Mouse (Mus musculus): ENCODE results near the gene Sh2b3. TPM values are rescaled to one million over a fixed set of nuclear protein-coding genes. Genes with fewer than 3 reads are reported as not detected.

The Sh2b3 gene
- polyA plus RNA-seq (2012; ENCODE audit: low replicate concordance) = 156 and 416 TPM in 2 replicates

DNA sequence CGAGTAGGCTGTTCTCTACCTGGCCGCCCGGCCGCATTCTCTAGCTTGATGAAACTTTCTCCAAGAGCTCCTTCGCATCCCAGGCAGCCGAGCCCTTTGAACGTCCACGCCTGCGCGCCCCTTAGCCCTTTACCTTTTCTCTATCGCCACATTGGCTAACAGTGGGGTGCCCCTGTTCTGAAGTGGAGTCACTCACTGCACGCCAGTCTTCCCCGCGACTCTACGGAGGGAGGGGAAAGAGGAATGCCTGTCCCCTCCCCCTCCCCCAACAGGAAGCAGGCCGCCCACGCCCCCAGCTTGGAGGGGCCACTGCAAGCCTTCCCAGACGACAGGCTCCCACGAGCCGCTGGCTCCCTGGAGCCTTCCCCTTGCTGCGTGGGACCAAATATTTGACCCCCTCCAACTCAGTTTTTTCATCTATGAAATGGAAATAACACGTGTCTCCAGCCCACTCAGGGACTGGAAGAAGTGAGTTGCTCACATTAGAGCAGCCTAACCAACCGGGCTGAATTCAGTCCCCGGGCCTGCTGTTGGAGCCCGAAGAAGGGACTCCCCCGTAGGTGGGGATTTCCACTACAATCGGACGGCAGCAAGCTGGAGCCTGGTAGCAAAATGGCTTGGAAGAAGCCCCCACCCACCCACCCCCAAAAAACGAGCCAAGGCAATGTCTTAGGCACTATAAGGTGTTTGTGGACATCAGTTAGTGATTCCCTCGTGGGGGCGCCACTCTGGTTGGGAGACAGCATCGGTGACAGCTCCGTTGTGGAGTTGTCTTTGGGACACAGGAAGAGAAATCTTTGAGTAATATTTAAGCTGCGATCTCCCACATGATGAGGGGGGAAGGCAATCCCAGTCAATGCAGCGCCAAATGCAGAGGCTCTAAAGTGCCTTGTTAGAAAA, at the start of gene Sh2b3:
TSS of gene Sh2b3 (minus strand) at position 206 of the 900 bp plus-strand sequence.

DNA sequence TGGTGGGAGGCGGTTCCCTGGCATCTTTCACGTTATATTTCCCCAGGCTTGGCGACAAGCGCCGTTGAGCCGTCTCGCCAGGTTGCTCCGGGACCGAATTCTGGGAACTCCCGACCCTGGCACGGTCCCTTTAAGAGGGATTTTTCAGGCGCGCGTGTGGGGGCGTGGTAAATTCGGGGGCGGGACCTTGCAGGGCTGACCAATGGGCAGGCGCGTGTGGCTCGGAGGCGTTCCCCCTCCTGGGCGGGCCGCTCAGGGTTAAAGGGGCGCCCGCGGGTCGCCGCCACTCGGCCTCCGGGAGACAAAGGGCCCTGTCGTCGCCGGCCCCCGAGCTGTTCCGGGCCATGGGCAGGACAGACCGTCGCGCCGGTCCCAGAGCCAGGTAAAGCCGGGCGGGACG, 11.3 kb upstream of the Sh2b3 start, which contains the start of gene Pheta1:
TSS of gene Pheta1 (plus strand) at position 242 of the 400 bp plus-strand sequence.

Other genes starting within 250 kb of the Sh2b3 start
- gene Aldh2, start 243.8 kb downstream of the Sh2b3 start, polyA plus RNA-seq (2012; ENCODE audit: low replicate concordance) = 271 and 273 TPM in 2 replicates
- gene Acad12, start 218.7 kb downstream of the Sh2b3 start, polyA plus RNA-seq (2012; ENCODE audit: low replicate concordance) = 0.84 and 0.98 TPM in 2 replicates
- gene Acad10, start 177.1 kb downstream of the Sh2b3 start, polyA plus RNA-seq (2012; ENCODE audit: low replicate concordance) = 1.9 and 2.3 TPM in 2 replicates
- 8.3 and 14.7 TPM in 2 replicates for gene Brap, start 177.1 kb downstream of the Sh2b3 start, polyA plus RNA-seq (2012; ENCODE audit: low replicate concordance)
- 43.5 and 96.5 TPM in 2 replicates for gene Atxn2, start 126.3 kb downstream of the Sh2b3 start, polyA plus RNA-seq (2012; ENCODE audit: low replicate concordance)
- gene Pheta1, start 11.3 kb upstream of the Sh2b3 start, polyA plus RNA-seq (2012; ENCODE audit: low replicate concordance) = 16.1 and 62.8 TPM in 2 replicates
- 0.06 TPM in 1 of 2 replicates, not detected in the other for gene Cux2, start 212.5 kb upstream of the Sh2b3 start, polyA plus RNA-seq (2012; ENCODE audit: low replicate concordance)

Measured in leukemia stem cell, adult 10-12 weeks (primary cell).